Mouse (Mus musculus): ENCODE measurements around the gene Clec16a.

DNA sequence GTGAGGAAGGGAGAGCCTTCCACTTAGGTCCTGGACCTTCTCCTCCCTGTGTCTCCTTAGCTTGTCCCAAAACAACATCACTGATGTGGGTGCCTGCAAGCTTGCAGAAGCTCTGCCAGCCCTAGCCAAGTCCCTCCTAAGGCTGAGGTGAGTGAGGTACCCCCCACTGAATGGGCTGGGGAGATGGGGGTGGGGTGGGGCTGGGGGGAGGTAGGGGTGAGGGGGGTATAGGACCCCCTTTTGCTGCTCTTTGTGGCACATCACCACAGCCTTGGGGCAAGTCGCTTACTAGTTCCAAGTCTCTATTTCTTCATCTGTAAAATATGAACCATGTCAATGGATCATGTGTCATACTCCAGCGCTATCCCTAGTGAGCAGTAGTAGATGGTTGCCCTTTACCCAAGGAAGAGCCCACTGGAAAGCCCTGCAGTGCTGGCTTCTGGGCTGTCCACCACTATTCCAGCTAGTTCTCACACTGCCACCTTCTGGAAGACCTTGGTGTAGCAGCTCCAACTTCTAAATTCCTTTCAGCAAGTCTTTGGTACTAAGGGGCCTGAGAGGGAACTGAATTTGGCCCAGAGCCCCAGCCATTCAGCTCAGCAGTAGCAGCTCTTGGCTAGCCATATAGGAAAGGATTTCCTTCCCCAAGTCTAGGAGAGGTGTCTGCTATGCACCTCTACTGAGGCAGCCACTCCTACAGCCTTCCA lies 24.1 kb upstream of the Clec16a start:
- peak; percentile 60 for TF ChIP-seq CTCF (IDR thresholded peaks at IDR 0.05; ENCODE audit: control insufficient read depth, insufficient read depth, low read length)
- no peak for TF ChIP-seq POLR2A (IDR thresholded peaks at IDR 0.05; ENCODE audit: borderline replicate concordance, control insufficient read depth, low read depth, low read length)
